Mouse (Mus musculus): Measurements from ENCODE around the gene Hist1h2bm. TPM values are rescaled to one million over a fixed set of nuclear protein-coding genes. Genes with fewer than 3 reads are reported as not detected.
"Not testable (repeated sequence)": the region's sequence is repeated elsewhere in the genome, so short reads cannot be mapped to it uniquely, and the experiment has no call there.

The Hist1h2bm gene
- polyA plus RNA-seq, 1 experiment from 2014 or later, result 0.39 TPM

GRCm38 (mm10) chr13:21754294-21755001 lies 32.6 kb downstream of the Hist1h2bm start:
- ATAC-seq (replicated peaks), result peak; percentile 2
- H3K36me3 ChIP-seq (replicated peaks); H3K27me3 ChIP-seq (replicated peaks); H3K9me3 ChIP-seq: not testable (repeated sequence)
- Histone ChIP-seq H3K4me1 (peaks cover 16% of the 10 kb centered on the region), H3K4me2 (peak overlapping the region; percentile 79), H3K4me3 (peak overlapping the region; percentile 49), H3K9ac (peak overlapping the region; percentile 31), H3K27ac (peak overlapping the region; percentile 95; the same call in 1 of the 2 replicates)
- WGBS, result under 1% methylated on average over 26 of the region's 26 CpGs

DNA sequence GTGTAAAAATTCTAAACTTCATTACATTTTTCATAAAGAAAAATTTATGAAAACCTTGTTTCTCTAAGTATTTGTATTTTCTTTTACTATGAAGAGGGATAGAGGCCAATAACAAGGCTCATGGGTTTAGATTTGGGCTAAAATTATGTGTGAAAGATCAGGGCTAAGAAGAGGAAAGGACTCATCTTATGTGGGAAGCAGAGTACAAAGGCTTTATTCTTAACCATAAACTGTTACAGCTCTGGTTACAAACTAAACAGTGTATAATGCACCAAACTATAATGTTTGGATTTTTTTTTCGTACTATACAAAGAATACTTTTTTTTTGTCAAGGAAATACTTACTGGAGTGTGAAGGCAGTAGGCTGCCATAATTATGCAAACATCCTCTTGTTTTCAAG lies 33.9 kb downstream of the Hist1h2bm start:
- Histone ChIP-seq H3K9me3 (no peaks in the 10 kb centered on the region), H3K27me3 (replicated peaks) (no peaks in the 10 kb centered on the region), H3K27ac (no peak overlapping the region), H3K4me3 (no peak overlapping the region), H3K4me2 (no peak overlapping the region), H3K36me3 (replicated peaks) (no peaks in the 10 kb centered on the region), H3K9ac (no peak overlapping the region), H3K4me1 (peaks cover 14% of the 10 kb centered on the region)
- ATAC-seq (replicated peaks), result no peak
- 71% methylated on average over 1 of the region's 1 CpGs for WGBS

Small RNAs within 50 kb of the gene (microRNA-seq; reads per million reads assigned to microRNA genes)
- not detected for gene Gm44357
- not detected for gene Gm44367
- gene Gm44454, result not detected

Other genes with a start within 250 kb of the Hist1h2bm start
- 11.5 and 12.6 TPM in 2 replicates for gene Zkscan4, start 243.1 kb upstream of the Hist1h2bm start, polyA plus RNA-seq (2015; fragmentation: Nextera tagmentation; extraction: Ambion mirVana)
- gene Gm10065, start 242.6 kb upstream of the Hist1h2bm start, polyA plus RNA-seq (2015; fragmentation: Nextera tagmentation; extraction: Ambion mirVana), result not detected in 2 replicates
- 0.32 and 0.40 TPM in 2 replicates for gene AK157302, start 226.8 kb upstream of the Hist1h2bm start, polyA plus RNA-seq (2015; fragmentation: Nextera tagmentation; extraction: Ambion mirVana)
- gene Gm11273, start 220.6 kb upstream of the Hist1h2bm start, polyA plus RNA-seq (2015; fragmentation: Nextera tagmentation; extraction: Ambion mirVana), result 8.5 and 9.5 TPM in 2 replicates
- 5.0 and 5.3 TPM in 2 replicates for gene Zkscan8, start 190.9 kb upstream of the Hist1h2bm start, polyA plus RNA-seq (2015; fragmentation: Nextera tagmentation; extraction: Ambion mirVana)
- gene Olfr1366, start 179.2 kb upstream of the Hist1h2bm start, polyA plus RNA-seq (2015; fragmentation: Nextera tagmentation; extraction: Ambion mirVana), result 0.09 and 0.22 TPM in 2 replicates
- gene Olfr1535, start 162.2 kb upstream of the Hist1h2bm start, polyA plus RNA-seq (2015; fragmentation: Nextera tagmentation; extraction: Ambion mirVana), result 0.05 TPM in 1 of 2 replicates, not detected in the other
- gene Olfr1364, start 140.3 kb upstream of the Hist1h2bm start, polyA plus RNA-seq (2015; fragmentation: Nextera tagmentation; extraction: Ambion mirVana), result not detected in 2 replicates
- not detected in 2 replicates for gene Olfr1362, start 108.0 kb upstream of the Hist1h2bm start, polyA plus RNA-seq (2015; fragmentation: Nextera tagmentation; extraction: Ambion mirVana)
- 0.06 and 0.08 TPM in 2 replicates for gene Olfr11, start 79.5 kb upstream of the Hist1h2bm start, polyA plus RNA-seq (2015; fragmentation: Nextera tagmentation; extraction: Ambion mirVana)
- not detected in 2 replicates for gene Olfr1361, start 58.7 kb upstream of the Hist1h2bm start, polyA plus RNA-seq (2015; fragmentation: Nextera tagmentation; extraction: Ambion mirVana)
- not detected in 2 replicates for gene Olfr1360, start 44.6 kb upstream of the Hist1h2bm start, polyA plus RNA-seq (2015; fragmentation: Nextera tagmentation; extraction: Ambion mirVana)
- gene Olfr1359, start 23.9 kb upstream of the Hist1h2bm start, polyA plus RNA-seq (2015; fragmentation: Nextera tagmentation; extraction: Ambion mirVana), result not detected in 2 replicates
- gene Hist1h2bl, start 5.9 kb upstream of the Hist1h2bm start, polyA plus RNA-seq (2015; fragmentation: Nextera tagmentation; extraction: Ambion mirVana), result 0.59 TPM in 1 of 2 replicates, not detected in the other
- 3.9 and 10.3 TPM in 2 replicates for gene Hist1h2ai, start 5.6 kb upstream of the Hist1h2bm start, polyA plus RNA-seq (2015; fragmentation: Nextera tagmentation; extraction: Ambion mirVana)
- gene Hist1h3h, start 4.4 kb upstream of the Hist1h2bm start, polyA plus RNA-seq (2015; fragmentation: Nextera tagmentation; extraction: Ambion mirVana), result 1.1 TPM in 1 of 2 replicates, not detected in the other
- gene Hist1h4j, start 13.0 kb downstream of the Hist1h2bm start, polyA plus RNA-seq (2015; fragmentation: Nextera tagmentation; extraction: Ambion mirVana), result 0.93 TPM in 1 of 2 replicates, not detected in the other
- 1.8 and 4.2 TPM in 2 replicates for gene Hist1h4k, start 28.5 kb downstream of the Hist1h2bm start, polyA plus RNA-seq (2015; fragmentation: Nextera tagmentation; extraction: Ambion mirVana)
- gene Hist1h2ak, start 31.8 kb downstream of the Hist1h2bm start, polyA plus RNA-seq (2015; fragmentation: Nextera tagmentation; extraction: Ambion mirVana), result 5.5 and 6.9 TPM in 2 replicates
- gene Hist1h2bn, start 32.1 kb downstream of the Hist1h2bm start, polyA plus RNA-seq (2015; fragmentation: Nextera tagmentation; extraction: Ambion mirVana), result 0.89 TPM in 1 of 2 replicates, not detected in the other
- gene Hist1h1b, start 58.6 kb downstream of the Hist1h2bm start, polyA plus RNA-seq (2015; fragmentation: Nextera tagmentation; extraction: Ambion mirVana), result 3.4 and 3.7 TPM in 2 replicates
- gene Hist1h3i, start 61.3 kb downstream of the Hist1h2bm start, polyA plus RNA-seq (2015; fragmentation: Nextera tagmentation; extraction: Ambion mirVana), result 26.1 and 35.4 TPM in 2 replicates
- 3.8 TPM in 1 of 2 replicates, not detected in the other for gene Hist1h2an, start 65.2 kb downstream of the Hist1h2bm start, polyA plus RNA-seq (2015; fragmentation: Nextera tagmentation; extraction: Ambion mirVana)
- gene Hist1h2bp, start 65.4 kb downstream of the Hist1h2bm start, polyA plus RNA-seq (2015; fragmentation: Nextera tagmentation; extraction: Ambion mirVana), result 0.31 and 0.87 TPM in 2 replicates
- gene Hist1h2bq, start 88.2 kb downstream of the Hist1h2bm start, polyA plus RNA-seq (2015; fragmentation: Nextera tagmentation; extraction: Ambion mirVana), result 3.6 and 4.1 TPM in 2 replicates
- not detected in 2 replicates for gene Hist1h2ao, start 88.4 kb downstream of the Hist1h2bm start, polyA plus RNA-seq (2015; fragmentation: Nextera tagmentation; extraction: Ambion mirVana)
- gene Hist1h4m, start 89.7 kb downstream of the Hist1h2bm start, polyA plus RNA-seq (2015; fragmentation: Nextera tagmentation; extraction: Ambion mirVana), result 1.4 TPM in 1 of 2 replicates, not detected in the other
- gene Hist1h4n, start 110.2 kb downstream of the Hist1h2bm start, polyA plus RNA-seq (2015; fragmentation: Nextera tagmentation; extraction: Ambion mirVana), result 4.2 and 5.9 TPM in 2 replicates
- 432 and 476 TPM in 2 replicates for gene Hist1h2ap, start 111.5 kb downstream of the Hist1h2bm start, polyA plus RNA-seq (2015; fragmentation: Nextera tagmentation; extraction: Ambion mirVana)
- gene Hist1h2br, start 111.7 kb downstream of the Hist1h2bm start, polyA plus RNA-seq (2015; fragmentation: Nextera tagmentation; extraction: Ambion mirVana), result 4.0 and 4.1 TPM in 2 replicates
- 14.0 TPM in 2 replicates for gene Zfp184, start 223.1 kb downstream of the Hist1h2bm start, polyA plus RNA-seq (2015; fragmentation: Nextera tagmentation; extraction: Ambion mirVana)

Measured in midbrain, embryonic 15.5 days (tissue).